Mouse (Mus musculus) midbrain, embryonic 12.5 days (tissue): ENCODE data around the gene 1700011L22Rik. TPM values are rescaled to one million over a fixed set of nuclear protein-coding genes. Genes with fewer than 3 reads are reported as not detected.

Source experiments
- ATAC-seq: fragments of 200-750 bp; cut with Nextera tagmentation; 2 replicates; pipeline ENCODE4 v1.8.0; 2017; ENCODE audit warnings: low read depth, moderate TSS enrichment, moderate library complexity; ENCODE audit not compliant: low FRiP score
- H3K27ac ChIP-seq: fragments of 300-500 bp; sonication (generic); replicated peaks from 2 replicates; pipeline ENCODE4 v1.5.1; 2016; ENCODE audit warnings: mild to moderate bottlenecking
- H3K27me3 ChIP-seq: fragments of 300-500 bp; sonication (generic); 2 replicates; pipeline ENCODE4 v1.6.1; 2016; ENCODE audit warnings: mild to moderate bottlenecking
- H3K36me3 ChIP-seq: fragments of 300-500 bp; sonication (generic); 2 replicates; pipeline ENCODE4 v1.6.1; 2016
- H3K4me1 ChIP-seq: fragments of 300-500 bp; sonication (generic); 2 replicates; pipeline ENCODE4 v1.6.1; 2016
- H3K4me2 ChIP-seq: fragments of 300-500 bp; sonication (generic); replicated peaks from 2 replicates; pipeline ENCODE4 v1.6.1; 2016; ENCODE audit warnings: mild to moderate bottlenecking, moderate library complexity
- H3K4me3 ChIP-seq: fragments of 300-500 bp; sonication (generic); 2 replicates; pipeline ENCODE4 v1.5.1; 2016; ENCODE audit warnings: mild to moderate bottlenecking
- H3K9ac ChIP-seq: fragments of 300-500 bp; sonication (generic); replicated peaks from 2 replicates; pipeline ENCODE4 v1.6.1; 2016; ENCODE audit warnings: mild to moderate bottlenecking, moderate library complexity
- H3K9me3 ChIP-seq: fragments of 300-500 bp; sonication (generic); 2 replicates; pipeline ENCODE4 v1.6.1; 2016; ENCODE audit warnings: mild to moderate bottlenecking
- WGBS: fragments of 180-500 bp; shearing (Covaris S2); methylation state at CpG from one replicate; pipeline ENCODE4 v1.1.7; 2016; 5-methylcytosine and 5-hydroxymethylcytosine counted together
- polyA plus RNA-seq: library from polyadenylated mRNA; unstranded; fragments of >200 nt; fragmentation: Nextera tagmentation; extraction: Ambion mirVana; gene quantifications from 2 replicates; pipeline ENCODE4 v1.2.1, GENCODE M21; 2016

1700011L22Rik gene
- polyA plus RNA-seq, 1 experiment from 2014 or later = not detected

DNA sequence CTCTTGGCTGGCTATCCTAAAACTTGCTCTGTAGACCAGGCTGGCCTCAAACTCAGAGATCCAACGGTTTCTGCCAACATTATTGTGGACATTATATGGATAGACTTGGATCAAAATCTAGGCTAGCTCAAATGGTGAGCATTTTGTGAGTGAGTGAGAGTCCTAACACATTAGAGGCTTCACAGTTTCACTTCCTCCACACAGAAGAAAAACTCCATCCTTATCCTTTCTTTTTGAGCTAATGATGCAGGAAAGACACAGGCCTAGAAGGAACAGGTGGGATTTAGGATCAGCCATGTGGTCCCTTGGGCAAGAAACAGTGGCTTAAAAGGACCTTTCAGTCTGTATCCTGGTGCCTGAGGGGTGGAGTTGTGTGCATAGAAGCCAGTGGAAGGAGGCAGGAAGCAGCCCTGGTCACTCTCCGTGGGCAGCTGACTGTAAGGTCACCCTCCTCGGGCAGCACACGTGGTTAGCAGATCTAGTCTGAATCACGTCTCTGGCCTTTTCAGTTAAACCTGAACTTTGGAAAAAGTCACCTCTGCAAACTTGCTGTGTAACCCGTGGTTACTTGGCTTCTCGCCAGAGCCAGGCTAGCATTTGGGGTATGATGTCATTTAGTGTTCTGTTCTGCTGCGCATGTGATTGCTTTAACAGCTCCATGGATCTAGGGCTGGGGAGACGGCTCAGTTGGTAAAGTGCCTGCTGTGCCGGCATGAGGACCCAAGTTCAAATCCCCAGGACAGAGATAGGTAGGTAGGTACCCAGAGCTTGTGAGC, 85.6 kb downstream of the 1700011L22Rik start:
- 77% methylated on average over 10 of the region's 10 CpGs for WGBS
- H3K9ac ChIP-seq = no peak overlapping the region
- no peaks in the 10 kb centered on the region for H3K9me3 ChIP-seq
- no peak overlapping the region for H3K4me3 ChIP-seq
- no peak overlapping the region for H3K4me2 ChIP-seq
- peaks cover 30% of the 10 kb centered on the region; the same call in 1 of the 2 replicates for H3K36me3 ChIP-seq
- no peak for ATAC-seq
- H3K27me3 ChIP-seq = no peaks in the 10 kb centered on the region
- H3K4me1 ChIP-seq = peaks cover 8% of the 10 kb centered on the region
- H3K27ac ChIP-seq = no peak overlapping the region

DNA sequence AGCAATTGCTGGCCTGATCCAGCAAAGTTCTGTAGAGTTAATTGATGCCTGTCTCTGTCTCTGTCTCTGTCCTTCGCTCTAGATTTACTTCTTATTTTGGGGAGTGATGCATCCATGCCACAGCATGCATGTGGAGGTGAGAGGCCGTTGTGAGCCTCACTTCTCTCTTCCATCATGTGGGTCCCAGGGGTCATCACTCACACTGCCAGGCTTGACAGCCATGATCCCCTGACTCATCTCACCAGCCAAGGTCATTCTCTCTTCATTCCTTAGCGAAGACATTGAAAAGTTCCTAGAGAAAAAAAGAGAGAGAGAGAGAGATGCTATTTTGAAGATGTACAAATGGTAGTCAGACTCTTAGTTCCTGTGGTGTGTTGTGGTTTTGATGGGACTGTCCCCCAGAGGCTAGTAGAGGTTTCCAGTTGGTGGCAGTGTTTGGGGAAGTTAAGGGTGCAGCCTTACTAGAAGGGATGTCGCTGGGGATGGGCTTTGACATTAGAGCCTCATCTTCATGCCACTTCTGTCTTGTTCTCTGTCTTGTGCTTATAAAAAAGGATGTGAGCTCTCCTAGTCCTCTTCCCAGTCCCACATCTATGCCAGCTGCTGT, 87.1 kb downstream of the 1700011L22Rik start:
- Histone ChIP-seq H3K27ac (no peak overlapping the region), H3K36me3 (peaks cover 32% of the 10 kb centered on the region; the same call in 1 of the 2 replicates), H3K4me1 (peaks cover 8% of the 10 kb centered on the region), H3K4me2 (no peak overlapping the region), H3K9me3 (no peaks in the 10 kb centered on the region), H3K9ac (no peak overlapping the region), H3K4me3 (no peak overlapping the region), H3K27me3 (no peaks in the 10 kb centered on the region)
- ATAC-seq = no peak
- WGBS = 93% methylated on average over 4 of the region's 4 CpGs

Other genes with a start within 250 kb of the 1700011L22Rik start
- 12.0 and 13.0 TPM in 2 replicates for gene Zfp827, start 220.1 kb downstream of the 1700011L22Rik start, polyA plus RNA-seq
- gene Mmaa, start 46.4 kb upstream of the 1700011L22Rik start, polyA plus RNA-seq = 15.5 and 15.9 TPM in 2 replicates
- 64.3 and 70.6 TPM in 2 replicates for gene Smad1, start 150.9 kb upstream of the 1700011L22Rik start, polyA plus RNA-seq